11 mouse cellular contexts compared by ENCODE assay signal in genomic region chr2:180902086-180902485, GRCm38 (mm10). TPM values are rescaled to one million over a fixed set of nuclear protein-coding genes. Genes with fewer than 3 reads are reported as not detected.
DNase-seq lines count a peak whose midpoint lies in the region; ATAC-seq and TF ChIP-seq lines count a peak whose summit lies in the region.
"Had no signal": no experiment of that assay in that cellular context is flagged by ENCODE, and none has a peak within 500 bp of the region (broad histone marks: within the 10 kb centered on the region; RNA-seq: fewer than 3 reads in every experiment).

No protein-coding gene starts in this region.

- peak; percentile 34 for DNase-seq in cerebellum, adult 11-12 months
- peak; percentile 65 for DNase-seq in lung, embryonic 14.5 days
- no peak for DNase-seq in lung, adult 2 months
- peak; percentile 62 for DNase-seq in adipocyte (ENCODE audit: low spot score)
- DNase-seq in left cerebral cortex, postnatal 4 days, result peak; percentile 20
- no peak for DNase-seq in gastrocnemius, postnatal 25 days
- DNase-seq in thymus, adult 18-20 months, result no peak
- DNase-seq: heart, postnatal 10 days had no signal

- H3K9ac ChIP-seq in lung, embryonic 14.5 days, result no peak overlapping the region
- H3K9ac ChIP-seq: embryonic facial prominence, embryonic 13.5 days; limb, embryonic 13.5 days had no signal

- H3K27me3 ChIP-seq in lung, embryonic 14.5 days (ENCODE audit: insufficient read depth, low read length), result no peaks in the 10 kb centered on the region

- WGBS in lung, embryonic 14.5 days, result 43% methylated on average over 2 of the region's 2 CpGs
- WGBS in lung, adult 2 months, result 36% methylated on average over 2 of the region's 2 CpGs

- no peaks in the 10 kb centered on the region for H3K4me1 ChIP-seq in lung, embryonic 14.5 days (ENCODE audit: insufficient read depth)
- no peaks in the 10 kb centered on the region; the same call in 1 of the 2 replicates for H3K4me1 ChIP-seq in lung, adult 2 months (ENCODE audit: control insufficient read depth, insufficient read depth, low read length)
- H3K4me1 ChIP-seq: embryonic facial prominence, embryonic 13.5 days; limb, embryonic 13.5 days had no signal

- no peak overlapping the region for H3K27ac ChIP-seq in lung, embryonic 14.5 days (ENCODE audit: low read depth)
- H3K27ac ChIP-seq: embryonic facial prominence, embryonic 13.5 days; limb, embryonic 13.5 days had no signal

- H3K9me3 ChIP-seq in lung, embryonic 14.5 days (ENCODE audit: low read depth, low read length), result no peaks in the 10 kb centered on the region
- H3K9me3 ChIP-seq: embryonic facial prominence, embryonic 13.5 days; limb, embryonic 13.5 days had no signal

- no peak overlapping the region for H3K4me3 ChIP-seq in lung, embryonic 14.5 days (ENCODE audit: low read depth, low read length)
- H3K4me3 ChIP-seq in lung, adult 2 months (replicated peaks; ENCODE audit: extremely low read depth, low read depth, low read length), result no peak overlapping the region
- H3K4me3 ChIP-seq: embryonic facial prominence, embryonic 13.5 days; limb, embryonic 13.5 days had no signal

- H3K4me2 ChIP-seq in lung, embryonic 14.5 days, result no peak overlapping the region
- H3K4me2 ChIP-seq: embryonic facial prominence, embryonic 13.5 days; limb, embryonic 13.5 days had no signal

- peak; percentile 62 for TF ChIP-seq CTCF in lung, embryonic 14.5 days (IDR thresholded peaks at IDR 0.05; ENCODE audit: low read depth)
- no peak for TF ChIP-seq CTCF in lung, adult 2 months (IDR thresholded peaks at IDR 0.05; ENCODE audit: insufficient read depth, low read length)

- ATAC-seq in cerebellum, adult (ENCODE audit: insufficient number of reproducible peaks, low FRiP score, low TSS enrichment), result no peak
- no peak for ATAC-seq in lung, embryonic 14.5 days (ENCODE audit: insufficient read depth)

- intact Hi-C loops in left cerebral cortex, postnatal 4 days (cut with DNase I), result no loop called here

- H3K36me3 ChIP-seq in lung, embryonic 14.5 days (ENCODE audit: insufficient read depth), result peaks cover 30% of the 10 kb centered on the region

- no peak for TF ChIP-seq POLR2A in lung, adult 2 months (IDR thresholded peaks at IDR 0.05; ENCODE audit: borderline replicate concordance, extremely low read depth, low read depth, low read length)

RNA-seq across cellular contexts. Expression of gene Ythdf1, which starts 18.7 kb away (rescaled TPM):
- 69.2 and 70.1 TPM in 2 replicates for polyA plus RNA-seq in lung, embryonic 14.5 days (2014; fragmentation: Nextera tagmentation; extraction: Ambion mirVana)
- 28.2 and 42.9 TPM in 2 replicates for polyA plus RNA-seq in lung, adult 2 months (2012; rRNA removed)
- total RNA-seq in left cerebral cortex, postnatal 4 days (2021), result 10 to 100 TPM; 54.8 to 66.4 TPM
- 10 to 100 TPM; 31.9 to 34.1 TPM for total RNA-seq in gastrocnemius, postnatal 25 days (2021)

RNA-seq across cellular contexts. Expression of gene Birc7, which starts 26.7 kb away (rescaled TPM):
- polyA plus RNA-seq in lung, embryonic 14.5 days (2014; fragmentation: Nextera tagmentation; extraction: Ambion mirVana), result 0.20 and 0.51 TPM in 2 replicates
- not detected in 2 replicates for polyA plus RNA-seq in lung, adult 2 months (2012; rRNA removed)
- not detected for total RNA-seq in left cerebral cortex, postnatal 4 days (2021)
- total RNA-seq in gastrocnemius, postnatal 25 days (2021), result not detected
- total RNA-seq: heart, postnatal 10 days had no signal
- polyA plus RNA-seq: embryonic facial prominence, embryonic 13.5 days; limb, embryonic 13.5 days had no signal

RNA-seq across cellular contexts. Expression of gene Nkain4, which starts 52.4 kb away (rescaled TPM):
- 123 and 138 TPM in 2 replicates for polyA plus RNA-seq in lung, embryonic 14.5 days (2014; fragmentation: Nextera tagmentation; extraction: Ambion mirVana)
- polyA plus RNA-seq in lung, adult 2 months (2012; rRNA removed), result 87.4 and 123 TPM in 2 replicates
- total RNA-seq in left cerebral cortex, postnatal 4 days (2021), result 10 to 100 TPM; 31.0 to 33.5 TPM
- under 1 TPM in 1 of 2 experiments, not detected in 1; 0.49 TPM for total RNA-seq in gastrocnemius, postnatal 25 days (2021)

Comparison
In these comparisons a context has a peak if more than half of its experiments do, and no peak if none do; other contexts are left out.
1. DNase-seq: peak in cerebellum, adult 11-12 months (single experiment), lung, embryonic 14.5 days (single experiment), adipocyte (single experiment) and left cerebral cortex, postnatal 4 days (single experiment); none in lung, adult 2 months (single experiment), gastrocnemius, postnatal 25 days (single experiment) and thymus, adult 18-20 months (0 of 2).
2. RNA of gene Nkain4, which starts 52.4 kb away (total RNA-seq): 31.0 to 33.5 TPM in left cerebral cortex, postnatal 4 days; 0.49 TPM in gastrocnemius, postnatal 25 days; every median in the first group is over 10 times any median in the second.